Mouse (Mus musculus) megakaryocyte, embryonic 14.5 days (primary cell): Measurements from ENCODE around the gene Plcg1.

Experiments used
- FLI1 ChIP-seq: IDR thresholded peaks from 2 replicates; pipeline ENCODE4 v1.6.1; 2012; ENCODE audit warnings: low read length, inconsistent platforms, mixed read lengths
- GATA1 ChIP-seq: IDR thresholded peaks from 3 replicates; pipeline ENCODE4 v1.6.1; 2012; ENCODE audit warnings: mixed read lengths, low read length, inconsistent platforms, borderline replicate concordance

DNA sequence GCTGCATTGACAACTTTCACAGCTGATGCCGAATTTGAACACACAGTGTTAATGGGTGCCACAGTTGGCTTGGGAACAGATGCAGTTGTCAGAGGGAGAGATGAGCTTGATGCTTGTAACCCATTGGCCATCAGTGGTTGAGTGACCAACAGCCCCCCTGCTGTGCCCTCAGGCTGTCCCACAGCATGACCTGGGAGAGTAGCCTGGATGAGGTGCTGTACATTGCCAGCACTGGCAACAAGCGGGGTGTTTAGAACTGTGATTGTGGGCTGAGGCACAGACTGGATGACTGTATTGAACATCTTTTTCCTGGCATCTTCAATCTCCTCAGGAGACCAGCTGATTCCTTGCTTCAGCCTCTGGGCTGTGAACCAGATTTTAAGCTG lies 49.7 kb downstream of the Plcg1 start:
- TF ChIP-seq GATA1 (no peak), FLI1 (no peak)
